Mouse (Mus musculus): Measurements from ENCODE around the gene Bms1. TPM values are rescaled to one million over a fixed set of nuclear protein-coding genes. Genes with fewer than 3 reads are reported as not detected.

Gene Bms1
- total and polyA plus RNA-seq, 2 experiments from 2014 or later, result 11.5 to 17.6 TPM

GRCm38 (mm10) chr6:118385962-118386361, 33.3 kb downstream of the Bms1 start:
- Histone ChIP-seq H3K4me3 (ENCODE audit: low read depth, low read length) (no peak overlapping the region), H3K9me3 (replicated peaks; ENCODE audit: control insufficient read depth, low read length) (no peaks in the 10 kb centered on the region), H3K9ac (replicated peaks; ENCODE audit: low read depth, low read length) (no peak overlapping the region), H3K4me1 (ENCODE audit: control insufficient read depth, insufficient read depth) (no peaks in the 10 kb centered on the region), H3K4me2 (ENCODE audit: low read depth, low read length) (no peak overlapping the region), H3K27me3 (ENCODE audit: control insufficient read depth, insufficient read depth, low read length) (no peaks in the 10 kb centered on the region), H3K27ac (ENCODE audit: low read depth) (no peak overlapping the region), H3K36me3 (replicated peaks; ENCODE audit: control insufficient read depth, insufficient read depth, low read length) (peaks cover 54% of the 10 kb centered on the region)
- DNase-seq (ENCODE audit: low spot score) (no peak), ATAC-seq (ENCODE audit: insufficient read depth, low read depth) (no peak)
- no peak for TF ChIP-seq CTCF (IDR thresholded peaks at IDR 0.05; ENCODE audit: low read depth)
- no peak for TF ChIP-seq EP300 (IDR thresholded peaks at IDR 0.05; ENCODE audit: low read depth)
- 89% methylated on average over 3 of the region's 3 CpGs for WGBS

GRCm38 (mm10) chr6:118381234-118381633, 38.0 kb downstream of the Bms1 start:
- 85% methylated on average over 4 of the region's 4 CpGs for WGBS
- TF ChIP-seq EP300 (IDR thresholded peaks at IDR 0.05; ENCODE audit: low read depth), result no peak
- no peak for TF ChIP-seq CTCF (IDR thresholded peaks at IDR 0.05; ENCODE audit: low read depth)
- no peak for ATAC-seq (ENCODE audit: insufficient read depth, low read depth)

GRCm38 (mm10) chr6:118380630-118381029, 38.6 kb downstream of the Bms1 start:
- H3K9ac ChIP-seq (replicated peaks; ENCODE audit: low read depth, low read length), result no peak overlapping the region
- no peak overlapping the region for H3K4me3 ChIP-seq (ENCODE audit: low read depth, low read length)
- no peak overlapping the region for H3K27ac ChIP-seq (ENCODE audit: low read depth)
- no peak for TF ChIP-seq EP300 (IDR thresholded peaks at IDR 0.05; ENCODE audit: low read depth)
- TF ChIP-seq CTCF (IDR thresholded peaks at IDR 0.05; ENCODE audit: low read depth), result no peak
- no peak overlapping the region for H3K4me2 ChIP-seq (ENCODE audit: low read depth, low read length)
- 42% methylated on average over 3 of the region's 3 CpGs for WGBS
- H3K9me3 ChIP-seq (replicated peaks; ENCODE audit: control insufficient read depth, low read length), result no peaks in the 10 kb centered on the region
- no peak for ATAC-seq (ENCODE audit: insufficient read depth, low read depth)
- no peaks in the 10 kb centered on the region for H3K4me1 ChIP-seq (ENCODE audit: control insufficient read depth, insufficient read depth)
- no peak for DNase-seq (ENCODE audit: low spot score)
- H3K27me3 ChIP-seq (ENCODE audit: control insufficient read depth, insufficient read depth, low read length), result peaks cover 22% of the 10 kb centered on the region
- H3K36me3 ChIP-seq (replicated peaks; ENCODE audit: control insufficient read depth, insufficient read depth, low read length), result peaks cover 31% of the 10 kb centered on the region

More at GRCm38 (mm10) chr6:118381234-118381633, 38.0 kb downstream of the Bms1 start:
- Histone ChIP-seq H3K4me3 (ENCODE audit: low read depth, low read length) (no peak overlapping the region), H3K4me1 (ENCODE audit: control insufficient read depth, insufficient read depth) (no peaks in the 10 kb centered on the region), H3K27ac (ENCODE audit: low read depth) (no peak overlapping the region), H3K4me2 (ENCODE audit: low read depth, low read length) (no peak overlapping the region), H3K36me3 (replicated peaks; ENCODE audit: control insufficient read depth, insufficient read depth, low read length) (peaks cover 31% of the 10 kb centered on the region), H3K9me3 (replicated peaks; ENCODE audit: control insufficient read depth, low read length) (no peaks in the 10 kb centered on the region), H3K27me3 (ENCODE audit: control insufficient read depth, insufficient read depth, low read length) (peaks cover 19% of the 10 kb centered on the region), H3K9ac (replicated peaks; ENCODE audit: low read depth, low read length) (no peak overlapping the region)
- DNase-seq (ENCODE audit: low spot score), result no peak

GRCm38 (mm10) chr6:118379451-118380167, 39.7 kb downstream of the Bms1 start:
- peak; percentile 42 for DNase-seq (ENCODE audit: low spot score)
- Histone ChIP-seq H3K4me1 (ENCODE audit: control insufficient read depth, insufficient read depth) (no peaks in the 10 kb centered on the region), H3K4me2 (ENCODE audit: low read depth, low read length) (no peak overlapping the region), H3K9ac (replicated peaks; ENCODE audit: low read depth, low read length) (no peak overlapping the region), H3K4me3 (ENCODE audit: low read depth, low read length) (no peak overlapping the region), H3K27me3 (ENCODE audit: control insufficient read depth, insufficient read depth, low read length) (peaks cover 31% of the 10 kb centered on the region), H3K9me3 (replicated peaks; ENCODE audit: control insufficient read depth, low read length) (no peaks in the 10 kb centered on the region), H3K36me3 (replicated peaks; ENCODE audit: control insufficient read depth, insufficient read depth, low read length) (peaks cover 25% of the 10 kb centered on the region), H3K27ac (ENCODE audit: low read depth) (no peak overlapping the region)
- 32% methylated on average over 20 of the region's 20 CpGs for WGBS
- ATAC-seq (ENCODE audit: insufficient read depth, low read depth), result 0 out of 2 replicates have a peak, but pooled peaks have one; percentile 36
- peak; percentile 89 for TF ChIP-seq CTCF (IDR thresholded peaks at IDR 0.05; ENCODE audit: low read depth)
- no peak for TF ChIP-seq EP300 (IDR thresholded peaks at IDR 0.05; ENCODE audit: low read depth)

GRCm38 (mm10) chr6:118377611-118378010, 41.7 kb downstream of the Bms1 start:
- no peak overlapping the region for H3K27ac ChIP-seq (ENCODE audit: low read depth)
- H3K36me3 ChIP-seq (replicated peaks; ENCODE audit: control insufficient read depth, insufficient read depth, low read length), result peaks cover 5% of the 10 kb centered on the region
- no peaks in the 10 kb centered on the region for H3K4me1 ChIP-seq (ENCODE audit: control insufficient read depth, insufficient read depth)
- H3K27me3 ChIP-seq (ENCODE audit: control insufficient read depth, insufficient read depth, low read length), result peaks cover 49% of the 10 kb centered on the region
- TF ChIP-seq CTCF (IDR thresholded peaks at IDR 0.05; ENCODE audit: low read depth) (no peak), EP300 (IDR thresholded peaks at IDR 0.05; ENCODE audit: low read depth) (no peak)
- no peak overlapping the region for H3K9ac ChIP-seq (replicated peaks; ENCODE audit: low read depth, low read length)
- H3K9me3 ChIP-seq (replicated peaks; ENCODE audit: control insufficient read depth, low read length), result no peaks in the 10 kb centered on the region
- no peak for DNase-seq (ENCODE audit: low spot score)
- H3K4me3 ChIP-seq (ENCODE audit: low read depth, low read length), result no peak overlapping the region
- ATAC-seq (ENCODE audit: insufficient read depth, low read depth), result no peak
- WGBS, result 46% methylated on average over 9 of the region's 10 CpGs
- H3K4me2 ChIP-seq (ENCODE audit: low read depth, low read length), result no peak overlapping the region

Data from heart, postnatal 0 days (tissue).